Mouse (Mus musculus): ENCODE results near the gene Frmd4a. TPM values are rescaled to one million over a fixed set of nuclear protein-coding genes. Genes with fewer than 3 reads are reported as not detected.

Gene Frmd4a
- total RNA-seq, 2 experiments from 2014 or later = 18.1 to 29.3 TPM

- peak; percentile 26; the same call in 1 of the 2 replicates for ATAC-seq (replicated peaks; ENCODE audit: poor library complexity)
Measured at GRCm38 (mm10) chr2:4509739-4510138, 492.2 kb downstream of the Frmd4a start.

- 0 out of 2 replicates have a peak, but pooled peaks have one; percentile 14 for ATAC-seq (replicated peaks; ENCODE audit: poor library complexity)
Measured at GRCm38 (mm10) chr2:4510208-4511079, 492.9 kb downstream of the Frmd4a start.

- ATAC-seq (replicated peaks; ENCODE audit: poor library complexity) = no peak
Measured at GRCm38 (mm10) chr2:4511080-4511386, 493.5 kb downstream of the Frmd4a start.

GRCm38 (mm10) chr2:4512607-4513006 lies 495.1 kb downstream of the Frmd4a start:
- ATAC-seq (replicated peaks; ENCODE audit: poor library complexity) = no peak

- ATAC-seq (replicated peaks; ENCODE audit: poor library complexity) = no peak
Measured at GRCm38 (mm10) chr2:4515910-4516309, 498.4 kb downstream of the Frmd4a start.

- ATAC-seq (replicated peaks; ENCODE audit: poor library complexity) = no peak
Measured at GRCm38 (mm10) chr2:4516819-4517552, 499.5 kb downstream of the Frmd4a start.

- peak; percentile 89 for ATAC-seq (replicated peaks; ENCODE audit: poor library complexity)
Measured at GRCm38 (mm10) chr2:4517553-4518125, 500.1 kb downstream of the Frmd4a start.

GRCm38 (mm10) chr2:4518549-4518948 lies 501.0 kb downstream of the Frmd4a start:
- ATAC-seq (replicated peaks; ENCODE audit: poor library complexity) = no peak; the same call in 1 of the 2 replicates

GRCm38 (mm10) chr2:4522769-4523487 lies 505.4 kb downstream of the Frmd4a start:
- ATAC-seq (replicated peaks; ENCODE audit: poor library complexity) = no peak

GRCm38 (mm10) chr2:4527094-4527493 lies 509.6 kb downstream of the Frmd4a start:
- ATAC-seq (replicated peaks; ENCODE audit: poor library complexity) = no peak

GRCm38 (mm10) chr2:4529254-4529729 lies 511.8 kb downstream of the Frmd4a start:
- no peak for ATAC-seq (replicated peaks; ENCODE audit: poor library complexity)

- peak; percentile 95 for ATAC-seq (replicated peaks; ENCODE audit: poor library complexity)
Measured at GRCm38 (mm10) chr2:4531533-4532197, 514.1 kb downstream of the Frmd4a start.

- ATAC-seq (replicated peaks; ENCODE audit: poor library complexity) = no peak
Measured at GRCm38 (mm10) chr2:4532198-4532568, 514.7 kb downstream of the Frmd4a start.

GRCm38 (mm10) chr2:4532945-4533344 lies 515.4 kb downstream of the Frmd4a start:
- no peak for ATAC-seq (replicated peaks; ENCODE audit: poor library complexity)

- no peak for ATAC-seq (replicated peaks; ENCODE audit: poor library complexity)
Measured at GRCm38 (mm10) chr2:4535187-4535864, 517.8 kb downstream of the Frmd4a start.

- no peak for ATAC-seq (replicated peaks; ENCODE audit: poor library complexity)
Measured at GRCm38 (mm10) chr2:4541330-4541729, 523.8 kb downstream of the Frmd4a start.

- no peak for ATAC-seq (replicated peaks; ENCODE audit: poor library complexity)
Measured at GRCm38 (mm10) chr2:4541844-4542628, 524.5 kb downstream of the Frmd4a start.

- no peak for ATAC-seq (replicated peaks; ENCODE audit: poor library complexity)
Measured at GRCm38 (mm10) chr2:4542629-4543416, 525.3 kb downstream of the Frmd4a start.

Measured in megakaryocyte progenitor cell, adult 5-6 weeks (primary cell).